Mouse (Mus musculus): ENCODE results near the gene Olfr310.

The Olfr310 gene

DNA sequence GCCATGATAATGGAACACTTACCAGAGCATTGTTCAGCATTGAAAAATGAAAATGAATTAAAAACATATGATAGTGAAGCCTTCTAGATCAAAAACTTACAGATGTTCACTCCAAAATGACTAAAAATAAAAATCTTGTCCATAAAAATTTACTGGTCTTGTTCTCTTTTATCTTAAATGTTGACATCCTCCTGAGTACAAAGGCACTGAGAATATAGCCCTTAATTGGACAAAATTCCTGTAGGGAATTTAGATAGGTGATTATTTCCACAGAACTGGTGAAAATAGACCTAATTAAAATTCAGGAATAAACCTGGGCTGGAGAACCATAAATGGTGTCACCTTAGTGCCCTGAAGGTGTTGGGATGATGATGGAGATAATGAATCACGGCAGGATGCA lies at the start of gene Olfr310:
Olfr310 (minus strand) TSS at position 101 of the 400 bp plus-strand sequence.
- ATAC-seq (ENCODE audit: low TSS enrichment) = no peak

- no peak for ATAC-seq (ENCODE audit: low TSS enrichment)
These were observed 48.6 kb upstream of the Olfr310 start, which contains the start of gene Olfr308 for GRCm38 (mm10) chr7:86325530-86325929. Gene Olfr308 (minus strand): TSS chr7:86325630.

DNA sequence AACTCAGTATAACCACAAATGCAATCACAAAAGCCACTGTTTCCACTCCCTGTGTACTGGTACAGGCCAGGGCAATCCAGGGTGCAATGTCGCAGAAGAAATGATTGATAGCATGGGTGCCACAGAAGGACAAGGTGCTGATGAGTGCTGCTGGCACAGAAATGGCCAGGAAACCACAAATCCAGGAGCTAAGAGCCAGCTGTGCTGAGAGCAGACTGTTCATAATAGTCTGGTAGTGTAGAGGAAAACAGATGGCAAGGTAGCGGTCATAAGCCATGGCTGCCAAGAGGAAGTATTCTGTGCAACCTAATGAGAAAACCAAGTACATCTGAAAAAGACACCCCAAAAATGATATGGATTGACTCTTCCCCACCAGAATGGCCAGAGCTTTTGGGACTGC lies 44.4 kb upstream of the Olfr310 start:
- no peak for ATAC-seq (ENCODE audit: low TSS enrichment)

DNA sequence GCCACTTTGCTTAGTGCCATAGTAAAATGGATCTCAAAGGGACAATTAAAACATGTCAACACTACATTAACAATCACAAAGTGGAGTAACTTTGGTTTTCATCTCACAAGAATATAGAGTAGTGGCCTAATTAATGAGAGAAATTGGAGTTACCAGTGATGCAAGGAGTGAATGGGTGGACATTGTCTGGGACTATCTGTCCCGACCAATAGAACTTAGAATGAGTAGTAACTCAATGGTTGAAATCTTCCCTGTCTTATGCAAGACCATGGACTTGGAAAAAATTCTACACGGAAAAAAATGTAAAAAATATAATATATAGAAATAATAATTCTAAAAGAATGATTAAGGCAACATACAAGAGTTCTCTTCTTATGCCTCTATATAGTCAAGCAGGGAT lies 36.6 kb upstream of the Olfr310 start, which contains the start of gene Olfr309:
Olfr309 (minus strand) TSS at position 101 of the 400 bp plus-strand sequence.
- no peak for ATAC-seq (ENCODE audit: low TSS enrichment)

GRCm38 (mm10) chr7:86246208-86246607 lies 30.8 kb downstream of the Olfr310 start, which contains the start of gene Vmn2r76:
Gene Vmn2r76 (minus strand): TSS chr7:86246308.
- ATAC-seq (ENCODE audit: low TSS enrichment) = no peak
